Mouse (Mus musculus) small intestine, adult 2 months (tissue): ENCODE data around the gene Ciao2b. TPM values are rescaled to one million over a fixed set of nuclear protein-coding genes. Genes with fewer than 3 reads are reported as not detected.

Experiments used
- H3K27ac ChIP-seq: fragments of 200-500 bp; 2 replicates; pipeline ENCODE4 v1.5.1; 2012; ENCODE audit warnings: low read depth, low read length, control low read depth, inconsistent platforms; ENCODE audit not compliant: insufficient read depth
- H3K27me3 ChIP-seq: fragments of 200-500 bp; 2 replicates; pipeline ENCODE4 v1.6.1; 2012; ENCODE audit warnings: mild to moderate bottlenecking, moderate library complexity, low read length, inconsistent platforms; ENCODE audit not compliant: control insufficient read depth, insufficient read depth
- H3K36me3 ChIP-seq: fragments of 200-500 bp; 2 replicates; pipeline ENCODE4 v1.6.1; 2012; ENCODE audit warnings: mild to moderate bottlenecking, low read length, control low read depth, inconsistent platforms; ENCODE audit not compliant: control insufficient read depth, insufficient read depth
- H3K4me1 ChIP-seq: fragments of 200-500 bp; 2 replicates; pipeline ENCODE4 v1.6.1; 2012; ENCODE audit warnings: low read length, inconsistent platforms, mixed read lengths; ENCODE audit not compliant: control insufficient read depth, insufficient read depth, insufficient read length
- H3K4me3 ChIP-seq: fragments of 200-500 bp; 2 replicates; pipeline ENCODE4 v1.5.1; 2012; ENCODE audit warnings: low read depth, mild to moderate bottlenecking, control low read depth, inconsistent platforms, low read length, moderate library complexity
- CTCF ChIP-seq: fragments of 200-500 bp; IDR thresholded peaks from 2 replicates; pipeline ENCODE4 v1.5.1; 2012; ENCODE audit warnings: low read depth, mild to moderate bottlenecking, control low read depth, inconsistent platforms, low read length, moderate library complexity, mixed read lengths; ENCODE audit not compliant: insufficient replicate concordance, insufficient read length; ENCODE audit errors: extremely low read depth
- POLR2A ChIP-seq: fragments of 200-500 bp; IDR thresholded peaks from 2 replicates; pipeline ENCODE4 v1.6.1; 2012; ENCODE audit warnings: low read depth, mild to moderate bottlenecking, control low read depth, inconsistent platforms, low read length, moderate library complexity
- WGBS: fragments of 180-500 bp; shearing (Covaris S2); methylation state at CpG from one replicate; pipeline ENCODE4 v1.1.7; 2018; 5-methylcytosine and 5-hydroxymethylcytosine counted together
- polyA plus RNA-seq: library from polyadenylated mRNA; depleted of rRNA; stranded (reverse); fragments of >200 nt; gene quantifications from 2 replicates; pipeline ENCODE4 v1.2.3, GENCODE M21; 2012; rRNA removed

The Ciao2b gene
- polyA plus RNA-seq, 1 experiment: 56.7 TPM

DNA sequence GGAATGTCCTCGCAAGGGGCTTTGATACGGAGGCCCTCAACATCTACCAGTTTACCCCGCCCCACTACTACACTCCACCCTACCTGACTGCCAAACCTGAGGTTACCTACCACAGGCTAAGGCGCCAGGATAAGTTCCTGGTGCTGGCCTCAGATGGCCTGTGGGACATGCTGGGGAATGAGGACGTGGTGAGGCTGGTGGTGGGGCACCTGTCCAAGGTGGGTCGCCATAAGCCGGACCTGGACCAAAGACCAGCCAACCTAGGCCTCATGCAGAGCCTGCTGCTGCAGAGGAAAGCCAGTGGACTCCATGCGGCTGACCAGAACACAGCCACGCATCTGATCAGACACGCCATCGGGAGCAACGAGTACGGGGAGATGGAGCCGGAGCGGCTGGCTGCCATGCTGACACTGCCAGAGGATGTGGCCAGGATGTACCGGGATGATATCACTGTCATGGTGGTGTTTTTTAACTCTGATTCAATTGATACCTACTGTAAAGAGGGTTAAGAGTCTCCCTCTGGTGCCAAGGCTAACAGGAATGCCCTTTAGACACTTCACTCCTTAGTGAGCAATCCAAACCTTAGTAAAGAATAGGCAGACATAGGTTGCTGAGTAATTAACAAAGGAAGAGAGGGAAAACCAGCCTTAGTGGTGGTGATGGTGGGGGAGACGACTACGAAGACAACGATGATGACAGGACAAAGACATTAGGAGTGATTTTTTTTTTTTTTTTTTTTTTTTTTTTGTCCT, 47.0 kb downstream of the Ciao2b start:
- TF ChIP-seq CTCF: no peak
- 0 out of 2 replicates have a peak, but pooled peaks have one; percentile 18 for TF ChIP-seq POLR2A

DNA sequence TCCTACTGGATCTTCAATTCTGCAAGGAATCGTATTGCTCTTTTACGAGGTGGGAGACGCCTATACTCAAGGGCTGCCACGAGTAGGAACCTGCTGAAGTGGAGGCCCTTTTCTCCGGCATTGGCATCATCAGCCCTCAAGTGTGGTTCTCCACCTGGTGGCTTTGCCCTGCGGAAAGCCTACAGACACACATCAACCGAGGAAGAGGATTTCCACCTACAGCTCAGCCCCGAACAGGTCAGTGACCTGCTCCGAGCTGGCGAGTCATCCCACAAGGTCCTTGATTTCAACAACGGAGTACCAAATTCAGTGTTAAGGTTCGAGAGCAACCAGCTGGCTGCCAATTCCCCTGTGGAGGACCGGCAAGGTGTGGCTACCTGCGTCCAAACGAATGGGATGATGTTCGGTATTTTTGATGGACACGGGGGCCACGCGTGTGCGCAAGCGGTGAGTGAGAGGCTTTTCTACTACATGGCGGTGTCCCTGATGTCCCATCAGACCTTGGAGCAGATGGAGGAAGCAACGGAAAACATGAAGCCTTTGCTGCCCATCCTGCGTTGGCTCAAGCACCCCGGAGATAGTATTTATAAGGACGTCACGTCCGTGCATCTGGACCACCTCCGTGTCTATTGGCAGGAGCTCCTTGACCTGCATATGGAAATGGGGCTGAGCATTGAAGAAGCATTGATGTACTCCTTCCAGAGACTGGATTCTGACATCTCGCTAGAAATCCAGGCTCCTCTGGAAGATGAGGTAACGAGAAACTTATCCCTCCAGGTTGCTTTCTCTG, 48.0 kb downstream of the Ciao2b start:
- WGBS: 94% methylated on average over 31 of the region's 31 CpGs
- Histone ChIP-seq H3K27me3 (no peaks in the 10 kb centered on the region), H3K27ac (no peak overlapping the region), H3K4me1 (peaks cover 13% of the 10 kb centered on the region), H3K4me3 (no peak overlapping the region), H3K36me3 (peaks cover 36% of the 10 kb centered on the region)
- TF ChIP-seq CTCF: no peak
- TF ChIP-seq POLR2A: no peak

More for the DNA sequence above, 47.0 kb downstream of the Ciao2b start:
- WGBS: 94% methylated on average over 19 of the region's 19 CpGs
- H3K36me3 ChIP-seq: peaks cover 36% of the 10 kb centered on the region
- no peak overlapping the region for H3K27ac ChIP-seq
- H3K4me3 ChIP-seq: no peak overlapping the region
- H3K4me1 ChIP-seq: peaks cover 15% of the 10 kb centered on the region
- no peaks in the 10 kb centered on the region for H3K27me3 ChIP-seq

DNA sequence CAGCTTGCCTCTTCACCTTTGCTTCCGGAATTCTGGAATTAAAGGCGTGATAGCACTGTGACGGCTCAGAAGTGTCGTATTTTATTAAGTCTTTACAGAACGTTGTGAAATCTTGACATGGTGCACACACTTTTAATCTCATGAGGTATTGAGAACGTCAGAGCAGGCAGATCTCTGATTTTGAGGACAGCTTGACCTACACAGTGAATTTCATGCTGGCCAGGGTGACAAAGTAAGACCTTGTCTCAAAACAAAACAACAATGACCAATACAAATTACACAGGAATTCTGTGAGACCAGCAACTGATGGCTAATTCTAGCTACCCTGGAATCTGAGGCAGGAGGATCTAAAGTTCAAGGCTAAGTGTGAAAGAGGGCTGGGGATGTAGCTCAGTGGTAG, 49.2 kb downstream of the Ciao2b start:
- Histone ChIP-seq H3K4me1 (peaks cover 7% of the 10 kb centered on the region; the same call in 1 of the 2 replicates), H3K36me3 (peaks cover 34% of the 10 kb centered on the region), H3K4me3 (no peak overlapping the region), H3K27me3 (no peaks in the 10 kb centered on the region), H3K27ac (no peak overlapping the region)
- 67% methylated on average over 6 of the region's 6 CpGs for WGBS
- TF ChIP-seq POLR2A (no peak), CTCF (no peak)

DNA sequence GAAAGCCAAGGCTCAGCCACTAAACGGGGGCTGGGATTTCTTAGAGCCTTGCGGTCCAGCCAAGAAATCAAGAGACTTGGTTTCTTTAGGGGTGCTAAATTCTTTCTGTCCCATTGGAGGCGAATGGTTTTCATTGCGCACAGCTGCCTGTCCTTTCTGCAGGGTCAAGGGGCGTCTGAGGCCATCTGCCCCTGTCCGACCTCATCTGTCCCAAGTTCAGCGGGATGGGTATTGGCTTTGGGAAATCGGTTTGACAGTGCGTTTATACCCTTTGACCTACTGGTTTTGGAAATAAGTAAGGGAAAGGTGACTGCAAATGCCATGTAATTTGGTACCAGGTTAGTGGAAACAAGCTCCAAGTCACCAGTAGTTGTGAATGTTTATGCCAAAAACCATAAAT, 49.9 kb downstream of the Ciao2b start:
- peak overlapping the region; percentile 83 for H3K27ac ChIP-seq
- peaks cover 29% of the 10 kb centered on the region for H3K36me3 ChIP-seq
- WGBS: 2% methylated on average over 9 of the region's 9 CpGs
- no peak for TF ChIP-seq CTCF
- TF ChIP-seq POLR2A: no peak
- peak overlapping the region; percentile 74 for H3K4me3 ChIP-seq
- H3K4me1 ChIP-seq: peaks cover 7% of the 10 kb centered on the region; the same call in 1 of the 2 replicates
- H3K27me3 ChIP-seq: no peaks in the 10 kb centered on the region

- Histone ChIP-seq H3K4me1 (peaks cover 7% of the 10 kb centered on the region; the same call in 1 of the 2 replicates), H3K36me3 (peaks cover 24% of the 10 kb centered on the region), H3K27me3 (no peaks in the 10 kb centered on the region), H3K27ac (peak within 1 kb of the TSS; percentile 83), H3K4me3 (peak within 1 kb of the TSS; percentile 74)
- TF ChIP-seq POLR2A (peak; percentile 92), CTCF (no peak)
- under 1% methylated on average over 44 of the region's 44 CpGs for WGBS
These were observed 50.5 kb downstream of the Ciao2b start, which contains the start of gene Pdp2 for GRCm38 (mm10) chr8:104591133-104591834. Gene Pdp2 (plus strand): TSS chr8:104591451.

DNA sequence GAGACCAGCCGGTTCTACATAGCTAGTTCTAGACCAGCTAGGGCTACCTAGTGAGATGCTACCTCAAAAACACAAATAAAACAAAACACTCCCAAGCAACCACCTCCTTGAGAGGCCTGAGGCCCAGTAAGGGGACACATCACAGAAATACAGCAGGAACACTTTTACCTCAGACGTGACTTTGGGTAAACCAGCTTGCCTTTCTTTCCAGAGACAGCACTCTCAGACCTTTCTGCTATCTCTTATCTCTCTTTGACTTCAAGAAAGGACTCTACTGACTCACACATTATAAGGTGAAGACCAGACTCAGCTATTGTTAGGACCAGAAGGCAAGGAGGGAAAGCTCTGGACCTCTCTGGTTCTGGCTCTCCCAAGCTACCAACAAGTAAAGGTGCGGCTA, 51.5 kb downstream of the Ciao2b start:
- no peak for TF ChIP-seq POLR2A
- TF ChIP-seq CTCF: no peak
- H3K36me3 ChIP-seq: peaks cover 18% of the 10 kb centered on the region
- no peaks in the 10 kb centered on the region for H3K27me3 ChIP-seq
- H3K4me3 ChIP-seq: no peak overlapping the region
- H3K27ac ChIP-seq: peak overlapping the region; percentile 80; the same call in 1 of the 2 replicates
- WGBS: 93% methylated on average over 3 of the region's 3 CpGs
- peaks cover 4% of the 10 kb centered on the region; the same call in 1 of the 2 replicates for H3K4me1 ChIP-seq

Other genes with a start within 250 kb of the Ciao2b start
- gene Cmtm4, start 246.2 kb downstream of the Ciao2b start, polyA plus RNA-seq: 13.0 and 25.6 TPM in 2 replicates
- gene Dync1li2, start 198.9 kb downstream of the Ciao2b start, polyA plus RNA-seq: 3.9 and 4.4 TPM in 2 replicates
- gene Terb1, start 132.1 kb downstream of the Ciao2b start, polyA plus RNA-seq: 0.06 TPM in 1 of 2 replicates, not detected in the other
- gene Nae1, start 107.3 kb downstream of the Ciao2b start, polyA plus RNA-seq: 1.4 and 3.0 TPM in 2 replicates
- gene Car7, start 107.3 kb downstream of the Ciao2b start, polyA plus RNA-seq: 0.98 and 2.1 TPM in 2 replicates
- gene Pdp2, start 50.5 kb downstream of the Ciao2b start, polyA plus RNA-seq: 1.9 and 5.8 TPM in 2 replicates
- not detected in 2 replicates for gene Cdh16, start 17.6 kb downstream of the Ciao2b start, polyA plus RNA-seq
- gene Rrad, start 10.6 kb downstream of the Ciao2b start, polyA plus RNA-seq: 4.7 and 5.2 TPM in 2 replicates
- 77.0 and 118 TPM in 2 replicates for gene Ces2a, start 92.0 kb upstream of the Ciao2b start, polyA plus RNA-seq
- gene Ces2b, start 189.6 kb upstream of the Ciao2b start, polyA plus RNA-seq: 0.81 and 6.0 TPM in 2 replicates
- 212 and 276 TPM in 2 replicates for gene Ces2c, start 205.1 kb upstream of the Ciao2b start, polyA plus RNA-seq